Mouse (Mus musculus): ENCODE results near the gene Ski. TPM values are rescaled to one million over a fixed set of nuclear protein-coding genes. Genes with fewer than 3 reads are reported as not detected.
A peak's percentile ranks its signal among the peaks of the same experiment; 100 is the strongest.

Ski gene
- polyA plus RNA-seq, 1 experiment from 2014 or later: 15.5 TPM

DNA sequence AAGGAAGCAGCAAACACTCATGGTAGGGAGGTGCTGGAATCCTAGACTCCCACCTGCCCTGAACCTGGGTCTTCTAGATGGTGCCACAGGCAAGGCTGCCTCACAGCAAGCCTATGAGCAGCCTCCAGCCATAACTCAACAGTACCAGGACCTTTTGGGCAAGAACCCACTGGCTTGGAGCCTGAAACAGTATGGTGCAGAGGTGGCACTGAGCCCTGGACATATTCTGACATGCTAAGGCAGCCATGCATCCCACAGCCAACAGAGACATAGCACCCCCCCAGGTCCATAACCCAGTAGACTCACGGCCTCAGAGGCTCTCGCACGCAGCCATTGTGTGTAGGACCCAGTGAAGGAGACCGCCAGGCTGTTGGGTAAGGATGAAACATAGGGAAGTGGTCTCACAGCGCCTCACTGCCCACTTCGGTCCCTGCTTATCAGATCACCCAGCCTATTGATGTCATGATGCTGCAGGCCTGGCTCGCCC is 87.7 kb downstream of the Ski start:
- no peaks in the 10 kb centered on the region for H3K36me3 ChIP-seq (ENCODE audit: insufficient read depth, low read length)
- no peak for ATAC-seq (replicated peaks; ENCODE audit: low FRiP score, low read depth)
- peak overlapping the region; percentile 50 for H3K27ac ChIP-seq
- no peak for TF ChIP-seq CTCF (IDR thresholded peaks at IDR 0.05; ENCODE audit: low read depth)
- no peaks in the 10 kb centered on the region for H3K27me3 ChIP-seq (ENCODE audit: insufficient read depth, low read length)
- no peaks in the 10 kb centered on the region for H3K9me3 ChIP-seq (replicated peaks; ENCODE audit: low read length)
- H3K9ac ChIP-seq (ENCODE audit: low read depth, low read length): no peak overlapping the region
- WGBS: 83% methylated on average over 7 of the region's 7 CpGs
- H3K4me2 ChIP-seq (ENCODE audit: low read length): no peak overlapping the region
- peaks cover 29% of the 10 kb centered on the region; the same call in 1 of the 2 replicates for H3K4me1 ChIP-seq (replicated peaks; ENCODE audit: insufficient read depth, low read length)
- no peak overlapping the region for H3K4me3 ChIP-seq (replicated peaks; ENCODE audit: low read depth, low read length)
- DNase-seq (ENCODE audit: low spot score): no peak

DNA sequence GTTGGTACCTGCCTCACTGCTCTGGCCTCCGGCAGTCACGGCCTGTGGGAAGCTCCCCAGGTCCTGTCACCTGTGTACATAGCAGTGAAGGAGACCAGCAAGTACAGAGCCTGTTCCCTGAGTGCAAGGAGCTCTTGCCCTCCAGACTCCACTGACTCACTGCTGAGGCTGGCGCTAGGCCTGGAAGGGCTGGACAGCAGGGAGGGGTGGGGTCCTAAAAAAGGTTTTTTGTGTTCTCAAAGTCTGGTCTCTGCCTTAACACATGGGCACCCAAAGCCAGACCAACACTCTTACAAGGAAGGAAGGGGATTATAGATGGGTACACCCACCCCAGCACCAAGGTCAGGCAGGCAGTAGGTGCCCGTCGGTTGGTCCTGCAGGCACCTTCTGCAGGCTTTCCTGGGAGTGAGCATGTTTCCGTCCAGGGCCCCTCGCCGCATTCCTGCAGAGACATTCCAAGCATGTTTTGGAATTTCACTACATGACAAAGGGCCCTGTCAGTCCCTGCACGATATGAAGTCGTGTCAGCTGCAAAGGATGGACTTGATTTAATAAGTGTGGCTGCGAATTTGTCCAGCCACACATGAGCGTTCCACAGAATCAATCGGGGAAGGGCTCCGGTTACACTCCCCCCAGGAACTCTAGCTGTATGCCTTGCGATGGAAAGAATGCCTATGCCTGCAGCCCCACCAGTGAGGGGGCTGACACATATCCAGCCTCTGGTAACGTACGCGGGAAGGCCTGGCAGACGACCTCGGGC is 88.6 kb downstream of the Ski start:
- Histone ChIP-seq H3K9me3 (replicated peaks; ENCODE audit: low read length) (no peaks in the 10 kb centered on the region), H3K4me2 (ENCODE audit: low read length) (no peak overlapping the region), H3K4me1 (replicated peaks; ENCODE audit: insufficient read depth, low read length) (peaks cover 29% of the 10 kb centered on the region; the same call in 1 of the 2 replicates), H3K9ac (ENCODE audit: low read depth, low read length) (no peak overlapping the region; the same call in 1 of the 2 replicates), H3K27ac (peak overlapping the region; percentile 50), H3K36me3 (ENCODE audit: insufficient read depth, low read length) (no peaks in the 10 kb centered on the region), H3K4me3 (replicated peaks; ENCODE audit: low read depth, low read length) (no peak overlapping the region), H3K27me3 (ENCODE audit: insufficient read depth, low read length) (no peaks in the 10 kb centered on the region)
- ATAC-seq (replicated peaks; ENCODE audit: low FRiP score, low read depth) (no peak), DNase-seq (ENCODE audit: low spot score) (peak; percentile 61)
- TF ChIP-seq CTCF (IDR thresholded peaks at IDR 0.05; ENCODE audit: low read depth): no peak
- 29% methylated on average over 20 of the region's 20 CpGs for WGBS

DNA sequence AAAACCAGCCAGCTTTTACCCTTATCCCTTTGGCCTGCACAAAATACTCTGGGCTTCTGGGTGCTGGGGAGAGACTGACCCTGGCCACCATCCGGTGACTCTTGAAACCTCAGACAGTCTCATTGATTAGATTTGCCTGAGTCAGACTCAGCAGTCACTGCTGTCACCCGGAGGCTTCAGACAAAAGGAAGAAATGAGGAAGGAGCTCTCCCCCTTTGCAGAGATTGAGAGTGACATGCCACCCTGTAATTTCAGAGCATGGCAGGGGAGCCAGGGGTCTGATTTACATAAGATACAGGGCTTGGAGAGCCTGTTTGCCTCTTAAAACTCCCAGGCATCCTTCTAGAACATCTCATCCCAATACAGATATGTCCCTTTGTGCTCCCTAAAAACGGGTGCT is 89.2 kb downstream of the Ski start:
- H3K4me3 ChIP-seq (replicated peaks; ENCODE audit: low read depth, low read length): no peak overlapping the region
- no peak overlapping the region for H3K4me2 ChIP-seq (ENCODE audit: low read length)
- H3K36me3 ChIP-seq (ENCODE audit: insufficient read depth, low read length): no peaks in the 10 kb centered on the region
- no peak for ATAC-seq (replicated peaks; ENCODE audit: low FRiP score, low read depth)
- H3K27ac ChIP-seq: peak overlapping the region; percentile 50
- DNase-seq (ENCODE audit: low spot score): no peak
- 64% methylated on average over 3 of the region's 3 CpGs for WGBS
- TF ChIP-seq CTCF (IDR thresholded peaks at IDR 0.05; ENCODE audit: low read depth): no peak
- H3K9me3 ChIP-seq (replicated peaks; ENCODE audit: low read length): no peaks in the 10 kb centered on the region
- H3K27me3 ChIP-seq (ENCODE audit: insufficient read depth, low read length): no peaks in the 10 kb centered on the region
- H3K9ac ChIP-seq (ENCODE audit: low read depth, low read length): no peak overlapping the region; the same call in 1 of the 2 replicates
- H3K4me1 ChIP-seq (replicated peaks; ENCODE audit: insufficient read depth, low read length): peaks cover 29% of the 10 kb centered on the region; the same call in 1 of the 2 replicates

DNA sequence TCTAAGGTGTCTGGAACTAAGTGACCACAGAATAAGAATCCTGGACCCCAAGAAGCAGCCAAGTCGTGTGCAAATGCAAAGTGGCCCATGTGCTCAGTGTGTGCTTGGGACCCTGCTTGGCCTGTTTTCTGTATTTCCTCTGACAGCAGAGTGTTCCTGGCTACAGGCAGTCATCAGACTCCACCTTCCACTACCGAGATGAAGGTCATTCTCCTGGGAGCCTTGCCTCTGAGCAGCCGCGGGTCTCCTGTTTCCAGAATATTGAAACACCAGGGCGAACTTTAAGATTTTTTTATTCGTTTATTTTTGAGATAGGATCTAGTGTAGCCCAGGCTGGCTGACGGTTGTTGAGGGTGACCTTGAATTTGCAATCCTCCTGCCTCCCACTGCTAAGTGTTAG is 91.8 kb downstream of the Ski start:
- Histone ChIP-seq H3K4me3 (replicated peaks; ENCODE audit: low read depth, low read length) (no peak overlapping the region), H3K9me3 (replicated peaks; ENCODE audit: low read length) (no peaks in the 10 kb centered on the region), H3K4me2 (ENCODE audit: low read length) (no peak overlapping the region), H3K9ac (ENCODE audit: low read depth, low read length) (no peak overlapping the region), H3K36me3 (ENCODE audit: insufficient read depth, low read length) (no peaks in the 10 kb centered on the region), H3K4me1 (replicated peaks; ENCODE audit: insufficient read depth, low read length) (peaks cover 22% of the 10 kb centered on the region; the same call in 1 of the 2 replicates), H3K27ac (no peak overlapping the region), H3K27me3 (ENCODE audit: insufficient read depth, low read length) (no peaks in the 10 kb centered on the region)
- 58% methylated on average over 7 of the region's 7 CpGs for WGBS
- no peak for TF ChIP-seq CTCF (IDR thresholded peaks at IDR 0.05; ENCODE audit: low read depth)
- DNase-seq (ENCODE audit: low spot score) (no peak), ATAC-seq (replicated peaks; ENCODE audit: low FRiP score, low read depth) (no peak)

GRCm38 (mm10) chr4:155129996-155130395 is 92.4 kb downstream of the Ski start:
- Histone ChIP-seq H3K9me3 (replicated peaks; ENCODE audit: low read length) (no peaks in the 10 kb centered on the region), H3K27ac (no peak overlapping the region), H3K4me2 (ENCODE audit: low read length) (no peak overlapping the region), H3K4me1 (replicated peaks; ENCODE audit: insufficient read depth, low read length) (peaks cover 15% of the 10 kb centered on the region; the same call in 1 of the 2 replicates), H3K4me3 (replicated peaks; ENCODE audit: low read depth, low read length) (no peak overlapping the region), H3K27me3 (ENCODE audit: insufficient read depth, low read length) (no peaks in the 10 kb centered on the region), H3K9ac (ENCODE audit: low read depth, low read length) (no peak overlapping the region), H3K36me3 (ENCODE audit: insufficient read depth, low read length) (no peaks in the 10 kb centered on the region)
- no peak for TF ChIP-seq CTCF (IDR thresholded peaks at IDR 0.05; ENCODE audit: low read depth)
- ATAC-seq (replicated peaks; ENCODE audit: low FRiP score, low read depth) (no peak), DNase-seq (ENCODE audit: low spot score) (no peak)
- WGBS: 69% methylated on average over 14 of the region's 14 CpGs

DNA sequence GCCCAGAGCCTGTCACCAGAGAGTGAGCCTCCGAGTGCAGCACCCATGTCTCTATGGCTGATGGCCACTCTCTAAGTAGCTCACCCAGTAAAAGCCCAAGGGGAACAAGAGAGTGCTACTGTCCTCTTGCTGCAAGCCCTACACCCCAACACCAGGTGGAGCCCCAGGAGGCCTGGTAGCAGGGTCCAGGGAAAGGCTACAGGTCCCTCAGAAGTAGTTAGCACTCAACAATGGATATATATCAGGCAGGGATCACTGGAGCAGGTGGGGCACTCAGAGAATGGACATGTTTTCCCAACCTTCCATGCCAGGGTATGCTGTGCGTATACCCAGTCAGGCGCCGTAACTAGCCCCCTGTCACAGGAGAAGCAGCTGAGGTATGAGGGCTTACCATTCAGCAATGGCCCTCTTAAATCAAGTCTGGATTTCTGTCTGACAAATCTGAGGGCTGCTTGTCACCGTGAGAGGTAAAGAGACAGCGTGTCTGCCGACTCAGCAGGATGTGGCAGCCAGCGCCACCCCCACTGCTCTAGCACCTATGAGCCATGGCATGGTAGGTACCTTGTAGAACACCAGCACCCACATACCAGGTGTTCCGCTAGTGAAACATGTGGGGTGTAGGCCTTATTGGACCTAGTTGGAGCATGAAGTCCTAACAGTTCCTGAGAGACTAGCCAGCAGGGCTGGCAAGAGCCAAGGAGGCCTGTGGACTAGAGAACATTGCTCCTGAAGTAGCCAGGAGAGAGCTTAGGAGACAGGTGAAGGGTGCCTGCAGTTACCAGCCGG is 93.1 kb downstream of the Ski start:
- H3K4me1 ChIP-seq (replicated peaks; ENCODE audit: insufficient read depth, low read length): peaks cover 9% of the 10 kb centered on the region; the same call in 1 of the 2 replicates
- no peak overlapping the region for H3K9ac ChIP-seq (ENCODE audit: low read depth, low read length)
- ATAC-seq (replicated peaks; ENCODE audit: low FRiP score, low read depth) (no peak), DNase-seq (ENCODE audit: low spot score) (no peak)
- H3K36me3 ChIP-seq (ENCODE audit: insufficient read depth, low read length): no peaks in the 10 kb centered on the region
- no peaks in the 10 kb centered on the region for H3K9me3 ChIP-seq (replicated peaks; ENCODE audit: low read length)
- no peak overlapping the region for H3K27ac ChIP-seq
- peak; percentile 57 for TF ChIP-seq CTCF (IDR thresholded peaks at IDR 0.05; ENCODE audit: low read depth)
- H3K4me2 ChIP-seq (ENCODE audit: low read length): no peak overlapping the region
- no peaks in the 10 kb centered on the region for H3K27me3 ChIP-seq (ENCODE audit: insufficient read depth, low read length)
- 87% methylated on average over 10 of the region's 10 CpGs for WGBS
- H3K4me3 ChIP-seq (replicated peaks; ENCODE audit: low read depth, low read length): no peak overlapping the region
